Mouse (Mus musculus) forelimb bud, embryonic 11.5 days (tissue): ENCODE measurements around the gene Rxrb.

Experiments
- DNase-seq: peaks from one replicate; pipeline ENCODE4 v3.0.0-alpha.2; 2012; ENCODE audit warnings: low read depth, low spot score

The Rxrb gene

DNA sequence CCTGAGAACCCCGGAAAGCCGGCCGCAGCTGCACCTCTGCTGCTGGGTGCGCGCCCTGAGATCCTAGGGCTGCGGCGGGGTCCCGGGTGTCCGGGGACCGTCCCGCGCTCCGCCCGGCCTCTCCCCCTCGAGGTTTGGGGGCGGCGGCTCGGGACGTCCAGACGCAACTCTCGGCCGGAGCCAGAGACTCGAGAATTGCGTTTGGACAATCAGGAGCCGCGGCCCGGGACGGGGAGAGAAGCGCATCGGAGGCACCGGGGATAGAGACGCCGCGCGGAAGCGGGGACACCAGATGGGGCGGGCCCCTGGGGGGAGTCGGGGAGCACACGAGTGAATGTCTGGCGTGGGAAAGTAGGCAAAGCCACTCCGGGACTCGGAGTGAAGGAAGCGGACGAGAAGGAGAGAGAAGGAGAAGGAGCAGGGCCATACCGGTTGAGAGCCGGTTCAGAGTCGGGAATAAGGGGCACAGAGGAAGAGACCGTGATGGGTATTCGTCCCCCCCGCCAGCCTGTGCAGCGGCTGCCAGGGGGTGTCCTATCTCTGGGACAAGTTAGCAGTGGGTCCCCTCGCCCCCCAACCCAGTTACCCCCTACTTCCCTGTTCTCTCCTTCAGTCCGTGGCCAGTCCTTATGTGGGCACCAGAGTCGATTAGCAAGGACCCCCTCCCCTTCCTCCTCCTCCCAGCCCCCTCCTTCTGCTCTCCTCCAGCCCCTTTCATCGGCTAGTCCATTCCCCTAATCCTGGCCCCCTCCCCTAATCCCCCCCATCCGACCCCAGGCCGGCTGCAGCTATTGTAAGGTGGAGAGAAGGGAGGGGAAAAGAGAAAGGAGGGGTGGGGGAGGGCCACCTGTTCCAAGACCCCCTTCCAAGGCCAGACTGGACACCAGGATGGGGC, 6.5 kb upstream of the Rxrb start:
- no peak for DNase-seq

DNA sequence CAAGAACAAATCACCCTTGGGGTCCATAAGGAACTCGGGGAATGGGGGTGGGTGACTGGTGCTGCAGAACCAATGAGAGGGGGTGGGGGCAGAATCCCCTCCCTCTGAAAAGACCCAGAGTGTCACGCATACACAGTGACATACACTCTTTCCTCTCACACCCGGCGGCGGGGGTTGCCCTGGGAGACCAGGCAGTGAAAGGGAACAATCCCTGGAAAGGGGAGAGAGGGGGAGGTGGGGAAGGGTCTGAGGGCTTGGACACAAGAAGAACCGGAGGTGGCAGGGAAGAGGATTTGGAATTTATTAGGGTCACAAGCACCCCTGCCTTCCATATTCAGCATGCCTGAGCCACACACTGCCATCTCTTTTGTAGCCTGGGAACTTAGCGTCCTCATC, 5.9 kb upstream of the Rxrb start:
- DNase-seq: no peak

DNA sequence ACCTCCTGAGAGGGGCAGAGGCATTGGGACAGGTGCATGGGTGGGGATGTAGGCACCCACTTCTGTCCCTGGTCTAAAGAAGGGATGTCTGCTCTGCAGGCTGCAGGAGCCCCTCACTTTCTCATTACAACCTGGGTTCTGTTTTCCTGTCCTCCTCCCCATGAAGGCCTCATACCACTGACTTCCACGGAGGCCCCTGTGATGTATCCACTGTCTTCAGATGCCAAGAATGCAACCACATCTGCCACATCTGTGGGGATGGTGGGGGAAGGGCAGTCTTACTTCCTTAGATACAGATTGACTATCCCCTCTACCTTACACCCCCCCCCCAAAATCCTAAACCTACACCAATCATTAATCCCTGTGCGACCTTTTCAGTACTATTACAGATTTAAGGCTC, 5.4 kb upstream of the Rxrb start:
- DNase-seq: no peak

DNA sequence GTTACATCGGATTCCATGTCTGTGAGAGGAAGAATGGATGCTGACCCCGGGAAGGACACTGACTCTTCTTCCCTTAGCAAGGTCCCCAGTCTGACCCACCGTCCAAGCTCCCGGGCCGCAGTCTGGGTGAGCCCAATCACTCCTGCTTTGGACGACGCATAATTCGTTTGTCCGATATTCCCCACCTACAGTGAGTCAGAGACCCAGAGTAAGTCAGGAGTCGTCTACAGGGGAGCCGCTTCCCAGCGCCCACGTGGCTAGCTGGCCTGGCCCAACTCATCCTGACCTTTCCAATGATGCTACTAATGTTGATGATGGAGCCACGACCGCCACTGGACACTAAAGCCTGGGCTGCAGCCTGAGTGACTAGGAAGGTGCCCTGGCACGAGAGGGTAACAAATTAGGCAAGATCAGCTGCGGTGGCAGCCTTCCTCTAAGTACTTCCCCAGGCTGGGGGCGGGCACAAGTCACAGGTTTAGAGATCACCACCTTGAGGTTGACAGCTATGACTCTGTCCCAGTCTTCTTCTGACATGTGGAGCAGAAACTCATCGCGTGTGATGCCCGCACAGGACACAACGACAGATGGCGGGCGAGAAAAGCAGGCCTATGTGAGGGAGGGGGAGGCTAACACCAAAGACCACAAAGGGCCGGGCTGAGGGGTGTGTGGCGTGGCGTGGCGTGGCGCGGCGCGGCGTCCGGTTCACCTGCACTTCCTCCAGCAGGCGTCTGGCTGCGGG, 4.5 kb upstream of the Rxrb start:
- DNase-seq: no peak

DNA sequence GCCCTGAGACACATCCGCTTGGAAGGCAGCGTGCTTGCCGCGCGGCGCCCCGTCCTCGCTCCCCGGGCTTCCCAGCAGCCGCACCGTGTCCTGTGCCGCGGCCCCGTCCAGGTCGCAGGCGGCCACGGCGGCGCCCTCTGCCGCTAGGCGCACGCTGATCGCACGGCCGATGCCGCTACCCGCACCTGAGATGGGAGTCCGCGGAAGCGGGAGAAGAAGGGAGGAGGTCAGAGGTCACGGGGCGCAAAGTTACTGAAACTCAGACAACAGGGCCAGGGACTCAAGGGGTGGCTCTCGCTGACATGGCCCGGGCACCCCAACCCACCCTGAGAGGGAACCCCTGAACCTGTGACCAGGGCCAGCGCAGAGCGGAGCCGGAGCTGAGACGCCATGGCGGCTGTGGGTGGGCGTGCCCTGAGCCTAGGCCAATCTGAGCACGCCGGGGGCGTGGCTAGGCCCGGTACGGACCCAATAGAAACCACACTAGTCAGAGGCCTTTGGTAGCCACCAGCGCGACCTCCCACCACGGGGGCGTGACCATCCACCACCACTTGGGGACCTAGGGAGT, 3.9 kb upstream of the Rxrb start, which contains the start of gene H2-Ke6:
Gene H2-Ke6 (minus strand): TSS at position 405 of the 568 bp plus-strand sequence.
- DNase-seq: peak; percentile 94

DNA sequence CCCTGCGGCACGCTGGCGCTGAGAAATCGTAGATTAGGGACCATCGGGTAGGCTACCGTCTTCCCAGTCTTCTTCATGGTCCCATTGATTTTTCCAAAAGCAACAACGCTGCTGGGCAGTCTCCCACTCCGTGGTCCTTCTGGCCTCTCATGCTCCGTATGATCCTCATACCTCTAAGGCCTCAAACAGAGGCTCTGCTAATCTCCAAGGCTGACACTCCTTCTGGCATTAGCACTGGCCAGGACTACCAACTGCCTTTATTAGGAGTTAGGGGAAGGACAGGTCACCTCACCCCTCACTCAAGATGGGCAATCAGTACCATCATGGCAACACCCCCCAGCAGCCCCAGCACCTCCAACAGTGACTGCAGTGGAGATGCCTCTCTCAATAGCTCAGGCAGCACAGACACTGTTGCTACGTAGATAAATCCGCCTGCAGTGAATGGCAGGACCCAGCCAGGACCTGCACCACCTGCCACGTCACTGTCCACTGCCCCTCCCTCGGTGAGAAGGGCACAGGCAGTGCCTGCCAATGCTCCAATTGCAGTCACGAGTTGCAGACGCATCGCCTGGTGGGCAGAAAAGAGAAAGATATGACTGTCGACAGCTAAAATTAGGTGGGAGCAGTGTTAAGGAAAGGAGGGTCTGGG, 3.0 kb upstream of the Rxrb start:
- no peak for DNase-seq

DNA sequence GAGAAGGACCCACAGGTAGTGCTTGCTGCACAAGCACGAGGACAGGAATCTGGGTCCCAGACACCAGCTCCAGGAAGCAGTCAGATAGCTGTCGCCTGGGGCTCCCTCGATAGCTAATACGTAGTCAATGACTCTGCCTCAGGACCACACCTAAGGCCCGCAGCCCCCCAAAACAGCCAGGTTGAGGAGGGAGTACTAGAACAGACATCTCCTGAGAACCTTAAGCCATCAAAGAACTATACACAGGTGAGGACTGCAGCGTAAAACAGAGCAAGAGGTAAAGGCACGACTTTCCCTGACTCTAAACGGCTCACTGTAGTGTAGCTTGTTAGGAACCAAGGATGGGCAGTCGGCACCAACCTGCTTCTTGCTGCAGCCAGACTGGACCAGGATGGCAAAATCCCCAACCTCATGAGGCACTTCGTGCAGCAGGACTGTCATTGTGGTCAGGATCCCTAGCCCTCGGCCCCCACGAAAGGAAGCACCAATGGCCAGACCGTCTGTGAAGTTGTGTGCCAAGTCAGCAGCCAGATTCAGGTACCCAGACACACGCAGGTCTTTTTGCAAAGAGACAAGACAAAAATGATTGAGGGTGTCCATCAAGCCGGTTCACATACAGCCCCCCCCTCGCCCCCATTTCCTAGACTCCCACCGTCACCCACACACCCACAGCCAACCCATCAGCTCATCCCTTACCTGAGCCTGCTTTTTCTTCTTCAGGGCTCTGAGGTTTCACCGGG, 2.3 kb upstream of the Rxrb start:
- no peak for DNase-seq

DNA sequence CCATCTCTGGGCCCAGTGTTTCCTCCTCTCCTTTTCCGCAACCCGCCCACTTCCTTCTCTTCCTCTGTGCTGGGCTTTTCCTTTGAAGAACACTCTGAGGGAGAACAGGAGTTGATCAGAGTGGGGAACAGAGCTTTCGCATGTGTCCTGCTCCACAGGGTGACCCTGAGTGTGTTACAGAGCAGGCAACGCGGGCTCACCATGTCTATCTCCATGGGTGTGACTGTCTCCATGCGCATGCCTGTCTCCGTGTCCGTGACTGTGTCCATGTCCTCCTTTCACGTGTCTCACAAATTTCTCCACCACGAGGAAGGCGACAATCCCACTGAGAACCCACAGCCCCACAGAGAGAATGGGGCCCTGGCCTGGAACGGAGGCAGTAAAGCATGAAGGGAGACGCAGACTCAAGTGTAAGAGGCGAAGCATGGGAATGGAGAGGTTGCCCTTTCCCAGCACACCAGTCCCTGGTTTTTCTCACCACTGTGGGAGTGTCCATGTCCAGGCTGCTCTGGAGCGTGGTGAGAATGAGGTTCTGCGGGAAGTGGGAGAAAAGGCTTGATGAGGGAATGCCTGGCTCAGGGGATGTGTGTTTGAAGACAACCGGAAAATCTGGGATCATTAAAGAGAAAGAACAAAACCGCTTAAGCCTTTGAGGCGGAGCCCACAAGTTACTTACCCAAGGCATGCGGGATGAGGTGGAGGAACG, 1.6 kb upstream of the Rxrb start:
- no peak for DNase-seq

DNA sequence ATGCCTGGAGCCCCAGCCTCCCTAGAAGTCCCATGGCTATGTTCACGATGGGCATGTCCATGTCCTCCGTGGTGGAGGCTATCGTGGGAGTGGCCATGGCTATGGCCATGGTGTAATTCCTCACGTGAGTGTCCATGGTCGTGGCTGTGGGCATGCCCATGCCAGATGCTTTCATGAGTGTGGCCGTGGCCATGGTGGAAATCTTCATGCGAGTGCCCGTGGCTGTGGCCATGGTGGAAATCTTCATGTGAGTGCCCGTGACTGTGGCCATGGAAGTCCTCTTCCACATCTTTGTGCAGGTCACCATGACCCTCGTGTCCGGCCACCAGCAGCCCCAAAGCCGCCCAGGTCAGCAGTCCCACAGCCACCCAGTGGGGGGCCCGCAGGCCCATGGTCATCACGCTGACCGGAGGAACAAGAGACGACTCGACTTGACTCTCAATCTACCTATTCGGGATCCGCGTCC, 718 bp upstream of the Rxrb start:
- no peak for DNase-seq

DNA sequence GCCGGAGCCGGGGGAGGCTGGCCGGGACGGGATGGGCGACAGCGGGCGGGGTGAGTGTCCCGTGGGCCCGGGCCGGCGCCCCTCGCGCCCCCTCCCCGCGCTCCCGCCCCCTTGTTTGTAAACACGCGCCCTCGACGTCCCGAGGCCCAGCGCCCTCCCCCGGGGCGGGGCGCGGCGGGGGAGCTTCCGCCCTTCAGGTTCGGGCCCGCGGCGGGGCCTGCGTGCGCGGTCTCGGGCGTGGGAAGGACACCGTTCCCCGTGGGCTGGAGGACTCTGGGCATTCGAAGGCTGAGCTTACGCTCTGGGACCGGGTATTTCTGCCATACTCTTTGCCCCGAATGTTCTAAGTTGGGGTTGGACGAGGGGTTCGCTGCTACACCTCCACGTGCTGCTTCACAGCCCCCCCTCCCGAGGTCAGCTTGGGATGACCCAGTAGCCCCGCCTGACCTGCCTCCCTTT, 591 bp downstream of the Rxrb start:
- no peak for DNase-seq

DNA sequence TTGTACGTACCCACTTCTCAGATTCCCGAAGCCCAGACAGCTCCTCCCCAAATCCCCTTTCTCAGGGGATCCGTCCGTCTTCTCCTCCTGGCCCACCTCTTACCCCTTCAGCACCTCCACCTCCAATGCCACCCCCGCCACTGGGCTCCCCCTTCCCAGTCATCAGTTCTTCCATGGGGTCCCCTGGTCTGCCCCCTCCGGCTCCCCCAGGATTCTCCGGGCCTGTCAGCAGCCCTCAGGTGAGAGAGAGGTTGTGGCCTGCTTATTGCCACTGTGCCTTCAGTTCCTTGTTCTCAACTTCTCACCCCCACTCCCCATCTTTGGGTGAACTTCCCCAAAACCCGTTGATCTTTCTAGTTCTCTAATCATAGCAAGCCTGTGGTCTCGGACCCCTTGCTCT, 1.2 kb downstream of the Rxrb start:
- no peak for DNase-seq

DNA sequence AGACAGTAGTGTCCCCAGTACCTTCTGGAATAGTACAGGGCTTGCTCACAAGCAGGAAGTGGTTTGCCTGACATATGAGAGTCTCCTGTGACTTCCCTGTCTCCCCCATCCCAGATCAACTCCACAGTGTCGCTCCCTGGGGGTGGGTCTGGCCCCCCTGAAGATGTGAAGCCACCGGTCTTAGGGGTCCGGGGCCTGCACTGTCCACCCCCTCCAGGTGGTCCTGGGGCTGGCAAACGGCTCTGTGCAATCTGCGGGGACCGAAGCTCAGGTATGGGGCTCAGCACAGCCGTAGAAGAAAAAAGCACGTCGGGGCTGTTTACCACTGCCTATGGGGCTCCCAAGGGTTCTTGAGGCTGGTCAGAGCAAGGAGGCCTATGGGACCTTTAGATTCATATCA, 1.8 kb downstream of the Rxrb start:
- DNase-seq: no peak

DNA sequence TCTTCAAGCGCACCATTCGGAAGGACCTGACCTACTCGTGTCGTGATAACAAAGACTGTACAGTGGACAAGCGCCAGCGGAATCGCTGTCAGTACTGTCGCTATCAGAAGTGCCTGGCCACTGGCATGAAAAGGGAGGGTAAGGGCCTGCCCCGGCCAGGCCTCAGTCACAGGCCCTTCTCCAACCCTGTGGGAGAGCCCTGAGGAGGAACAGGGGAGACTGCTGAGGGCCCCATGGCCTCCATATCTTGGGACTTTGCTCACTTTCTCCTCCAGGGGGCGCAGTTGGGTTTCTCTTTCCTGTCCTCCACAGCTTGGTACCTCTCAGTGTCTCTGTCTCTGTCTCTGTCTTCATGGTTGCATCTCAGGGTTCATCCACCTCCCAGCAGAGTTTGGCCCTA, 2.5 kb downstream of the Rxrb start:
- DNase-seq: peak; percentile 47

DNA sequence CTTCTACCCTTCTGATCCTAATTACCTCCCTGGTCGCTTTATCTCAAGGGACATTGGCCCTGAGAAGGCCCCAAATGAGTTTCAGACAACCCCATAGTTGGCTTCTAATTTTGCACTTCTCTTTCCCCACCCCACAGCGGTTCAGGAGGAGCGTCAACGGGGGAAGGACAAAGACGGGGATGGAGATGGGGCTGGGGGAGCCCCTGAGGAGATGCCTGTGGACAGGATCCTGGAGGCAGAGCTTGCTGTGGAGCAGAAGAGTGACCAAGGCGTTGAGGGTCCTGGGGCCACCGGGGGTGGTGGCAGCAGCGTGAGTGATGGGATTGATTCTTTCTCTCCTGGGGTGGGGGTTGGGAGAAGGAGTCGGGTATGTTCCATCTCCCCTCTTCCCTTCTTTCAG, 3.9 kb downstream of the Rxrb start:
- DNase-seq: no peak

DNA sequence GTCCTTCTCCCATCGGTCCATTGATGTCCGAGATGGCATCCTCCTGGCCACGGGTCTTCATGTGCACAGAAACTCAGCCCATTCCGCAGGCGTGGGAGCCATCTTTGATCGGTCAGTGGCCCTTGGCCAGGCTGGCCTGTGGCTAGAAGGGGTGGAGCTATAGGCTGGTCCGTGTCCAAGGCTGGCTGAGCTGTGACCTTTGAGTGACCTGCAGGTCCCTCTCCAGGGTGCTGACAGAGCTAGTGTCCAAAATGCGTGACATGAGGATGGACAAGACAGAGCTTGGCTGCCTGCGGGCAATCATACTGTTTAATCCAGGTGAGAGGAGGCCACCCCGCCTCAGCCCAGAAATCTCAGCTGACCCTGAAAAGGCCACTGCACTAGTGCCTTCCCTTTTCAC, 5.0 kb downstream of the Rxrb start:
- no peak for DNase-seq

DNA sequence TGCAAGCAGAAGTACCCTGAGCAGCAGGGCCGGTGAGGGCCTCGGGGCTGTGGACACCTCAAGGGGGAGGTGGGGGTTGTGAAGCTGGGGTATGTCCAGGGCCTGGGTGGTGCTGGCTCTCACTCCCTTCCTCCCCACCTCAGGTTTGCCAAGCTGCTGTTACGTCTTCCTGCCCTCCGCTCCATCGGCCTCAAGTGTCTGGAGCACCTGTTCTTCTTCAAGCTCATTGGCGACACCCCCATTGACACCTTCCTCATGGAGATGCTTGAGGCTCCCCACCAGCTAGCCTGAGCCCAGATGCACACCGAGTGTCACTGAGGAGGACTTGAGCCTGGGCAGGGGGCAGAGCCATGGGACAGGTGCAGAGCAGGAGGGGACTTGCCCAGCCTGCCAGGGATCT, 5.6 kb downstream of the Rxrb start:
- DNase-seq: no peak

DNA sequence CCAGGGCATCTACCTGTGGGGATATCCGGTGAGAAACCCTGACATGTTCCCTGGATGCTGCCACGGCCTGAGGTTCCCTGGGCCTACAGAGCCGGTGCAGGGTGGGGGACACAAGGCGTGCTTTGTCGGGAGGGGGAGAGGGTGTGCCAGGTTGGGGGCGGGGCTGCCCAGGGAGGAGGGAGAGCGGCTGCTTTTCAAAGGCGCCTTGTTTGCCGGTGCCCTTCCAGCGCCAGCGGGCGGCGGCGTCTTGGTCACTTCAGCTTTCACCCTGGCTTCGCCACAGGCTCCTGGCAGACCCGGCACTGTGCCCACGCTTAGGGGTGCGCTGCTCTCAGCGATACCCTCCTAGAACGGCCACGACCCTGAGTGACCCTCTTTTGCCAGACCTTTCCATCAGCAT, 6.8 kb downstream of the Rxrb start:
- DNase-seq: no peak

DNA sequence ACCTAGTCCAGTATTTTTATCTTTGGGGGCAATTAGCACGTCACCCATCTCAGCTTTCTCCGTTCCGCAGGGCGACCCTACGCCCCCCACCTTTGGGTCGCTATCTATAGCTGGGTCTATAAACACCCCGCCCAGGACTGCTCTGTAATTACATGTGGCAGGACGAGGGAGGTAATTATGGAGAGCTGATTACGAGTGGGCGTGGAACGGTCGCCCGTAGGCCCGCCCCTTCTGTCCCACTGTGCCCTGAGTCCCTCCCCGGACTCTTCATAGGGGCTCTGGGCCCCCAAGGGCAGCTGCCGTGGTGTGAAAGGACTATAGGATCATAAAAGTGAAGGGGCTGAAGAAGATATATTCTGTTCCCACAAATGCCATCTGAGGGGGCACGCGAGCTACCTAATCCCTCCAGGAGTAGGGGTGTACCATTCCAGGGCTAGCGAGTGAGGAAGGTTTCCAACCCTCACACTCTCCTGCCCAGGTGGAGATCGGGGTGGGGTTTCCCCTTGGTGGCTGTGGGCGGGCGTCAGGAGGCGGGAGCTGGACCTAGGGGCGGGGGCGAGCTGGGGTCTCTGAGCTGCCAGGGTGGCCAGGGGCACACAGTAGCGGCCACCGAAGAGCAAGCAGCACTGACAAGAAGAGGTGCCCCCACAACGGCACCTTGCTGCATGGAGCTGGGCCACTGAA, 7.4 kb downstream of the Rxrb start, which contains the start of gene Col11a2:
Gene Col11a2 (plus strand): TSS at position 560 of the 684 bp plus-strand sequence.
- no peak for DNase-seq

DNA sequence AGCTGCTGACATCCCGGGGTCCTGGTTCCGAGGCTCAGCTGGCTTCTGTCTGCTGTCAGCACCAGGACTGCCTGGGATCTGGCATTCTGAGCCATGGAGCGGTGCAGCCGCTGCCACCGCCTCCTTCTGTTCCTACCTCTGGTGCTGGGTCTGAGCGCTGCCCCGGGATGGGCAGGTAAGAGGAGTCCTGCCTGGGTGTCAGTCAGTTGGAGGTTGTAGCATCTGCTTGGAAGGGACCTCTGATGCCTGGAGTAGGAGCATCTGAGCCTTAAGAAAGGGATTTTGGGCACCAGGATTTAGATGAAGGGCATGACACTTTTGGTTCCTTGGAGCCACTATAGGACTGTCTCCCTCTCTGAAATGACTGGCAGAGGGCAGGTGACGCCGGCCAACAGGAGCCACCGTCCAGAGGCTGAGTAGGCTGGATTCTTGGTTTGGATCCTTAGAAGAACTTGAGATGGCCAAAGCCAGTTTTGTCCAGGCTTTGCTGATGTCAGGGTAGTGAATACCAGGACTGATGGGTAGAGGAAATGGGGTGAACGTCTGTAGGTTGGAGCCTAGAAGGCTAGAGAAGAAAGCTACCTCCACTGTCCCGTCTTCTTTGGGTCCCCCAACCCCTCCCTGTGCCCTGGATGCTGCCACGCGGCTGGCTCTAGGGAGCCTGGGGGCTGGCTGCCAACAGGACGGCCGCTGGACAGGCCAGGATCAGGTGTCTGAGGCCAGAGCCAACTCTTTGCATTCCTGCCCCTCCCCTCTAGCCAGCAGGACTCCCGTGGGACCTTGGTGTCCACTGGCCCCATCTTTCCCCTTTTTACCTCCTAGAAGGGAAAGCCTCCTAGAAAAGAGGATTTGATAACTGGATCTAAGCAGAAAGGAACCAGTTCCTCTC, 8.2 kb downstream of the Rxrb start:
- no peak for DNase-seq
